Mouse (Mus musculus): ENCODE measurements around the gene Dot1l.

DNA sequence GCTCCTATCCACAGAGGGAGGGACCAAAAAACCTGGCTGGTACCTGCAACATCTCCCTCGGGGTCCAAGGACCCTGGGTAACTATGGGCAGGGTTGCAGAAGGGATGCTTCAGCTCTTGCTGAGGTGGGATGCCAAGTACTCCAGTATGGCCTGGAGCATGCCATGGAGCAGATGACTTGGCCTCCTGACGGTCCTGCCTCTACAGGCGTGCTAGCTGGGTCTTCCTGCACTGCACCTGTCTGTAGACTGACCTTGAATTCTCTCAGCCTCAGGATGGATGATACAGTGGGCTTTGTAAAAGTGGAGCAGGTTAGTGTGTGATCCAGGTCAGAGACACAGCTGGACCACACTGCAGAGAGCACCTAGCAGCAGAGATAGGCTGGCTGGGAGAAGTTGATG lies 49.5 kb upstream of the Dot1l start:
- TF ChIP-seq CTCF (IDR thresholded peaks at IDR 0.05; ENCODE audit: low read depth, low read length) (no peak), POLR2A (IDR thresholded peaks at IDR 0.05; ENCODE audit: borderline replicate concordance, low read depth, low read length) (no peak)
